Mouse (Mus musculus) G1E (cell line): ENCODE measurements around the gene Spock3. TPM values are rescaled to one million over a fixed set of nuclear protein-coding genes. Genes with fewer than 3 reads are reported as not detected.

Experiments used
- ATAC-seq: 2 replicates; pipeline ENCODE4 v1.8.0; 2016; ENCODE audit warnings: mild to moderate bottlenecking; ENCODE audit not compliant: insufficient number of reproducible peaks, poor library complexity, low FRiP score, severe bottlenecking; ENCODE audit errors: extremely low read depth
- DNase-seq: peaks from one replicate; pipeline ENCODE4 v3.0.0; 2012; ENCODE audit warnings: low spot score
- H3K27me3 ChIP-seq: 2 replicates; pipeline ENCODE4 v1.6.1; 2012; ENCODE audit warnings: mild to moderate bottlenecking, low read length, inconsistent platforms; ENCODE audit not compliant: insufficient read depth
- H3K36me3 ChIP-seq: replicated peaks from 2 replicates; pipeline ENCODE3; 2012; ENCODE audit warnings: mild to moderate bottlenecking, inconsistent platforms
- H3K4me1 ChIP-seq: 2 replicates; pipeline ENCODE4 v1.6.1; 2012; ENCODE audit warnings: low read depth, low read length, inconsistent platforms, mixed read lengths; ENCODE audit not compliant: insufficient read depth
- H3K4me3 ChIP-seq: 2 replicates; pipeline ENCODE4 v1.5.1; 2012; ENCODE audit warnings: low read depth, mild to moderate bottlenecking, inconsistent platforms, low read length, moderate library complexity, mixed read lengths
- H3K9me3 ChIP-seq: replicated peaks from 2 replicates; pipeline ENCODE4 v1.6.1; 2012; ENCODE audit warnings: inconsistent platforms
- CTCF ChIP-seq: IDR thresholded peaks from 2 replicates; pipeline ENCODE4 v1.5.1; 2012; ENCODE audit warnings: low read depth, low read length, inconsistent platforms, mixed read lengths
- GATA1 ChIP-seq: IDR thresholded peaks from 2 replicates; pipeline ENCODE4 v1.6.1; 2012; ENCODE audit warnings: borderline replicate concordance, low read length, inconsistent platforms, mixed read lengths
- GATA2 ChIP-seq: IDR thresholded peaks from 2 replicates; pipeline ENCODE4 v1.6.1; 2012; ENCODE audit warnings: low read depth, low read length, inconsistent platforms, borderline replicate concordance
- POLR2AphosphoS5 ChIP-seq: IDR thresholded peaks from 2 replicates; pipeline ENCODE4 v1.6.1; 2012; ENCODE audit warnings: low read depth, low read length, inconsistent platforms; ENCODE audit not compliant: insufficient replicate concordance
- TAL1 ChIP-seq: conservative IDR thresholded peaks from 2 replicates; pipeline ENCODE4 v1.6.1; 2012; ENCODE audit warnings: low read depth, low read length, inconsistent platforms, mixed read lengths
- polyA plus RNA-seq: library from polyadenylated mRNA; stranded (reverse); fragments of >175 nt; gene quantifications from 2 replicates; pipeline ENCODE4 v1.2.3, GENCODE M21; 2012
- total RNA-seq, 2 experiments: library from RNA; stranded (forward) in 1 of 2; stranded (reverse) in 1 of 2; fragments of 200-1000 nt in 1 of 2; fragments of >200 nt in 1 of 2; fragmentation: Nextera tagmentation in 1 of 2; gene quantifications; 2 replicates each; pipeline ENCODE4 v1.2.3; 2014 to 2017

The Spock3 gene
- total and polyA plus RNA-seq, 3 experiments: 0.05 TPM; not detected in 2

DNA sequence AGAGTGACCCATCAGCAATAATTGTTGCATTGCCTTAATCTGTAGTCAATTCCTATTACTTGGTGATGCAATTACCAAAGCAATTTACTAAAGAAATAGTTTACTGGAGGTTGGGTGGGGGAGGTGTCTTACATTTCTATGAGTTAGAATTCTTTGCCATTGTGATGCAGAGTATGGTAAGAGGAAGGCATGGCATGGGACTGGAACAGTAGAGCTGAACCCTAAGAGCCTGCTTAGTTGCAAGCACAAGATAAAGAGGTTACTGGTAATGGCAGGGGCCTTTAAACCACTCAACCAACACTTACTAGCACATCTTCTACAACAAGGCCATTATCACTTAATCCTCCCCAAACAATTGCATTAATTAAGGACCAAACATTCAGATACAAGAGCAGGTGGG lies 219.1 kb downstream of the Spock3 start:
- no peaks in the 10 kb centered on the region for H3K36me3 ChIP-seq
- no peaks in the 10 kb centered on the region for H3K27me3 ChIP-seq
- DNase-seq: no peak
- TF ChIP-seq POLR2AphosphoS5 (no peak), CTCF (no peak), TAL1 (no peak), GATA1 (no peak), GATA2 (no peak)
- no peaks in the 10 kb centered on the region for H3K9me3 ChIP-seq
- H3K4me3 ChIP-seq: no peak overlapping the region
- ATAC-seq: no peak
- no peaks in the 10 kb centered on the region for H3K4me1 ChIP-seq

DNA sequence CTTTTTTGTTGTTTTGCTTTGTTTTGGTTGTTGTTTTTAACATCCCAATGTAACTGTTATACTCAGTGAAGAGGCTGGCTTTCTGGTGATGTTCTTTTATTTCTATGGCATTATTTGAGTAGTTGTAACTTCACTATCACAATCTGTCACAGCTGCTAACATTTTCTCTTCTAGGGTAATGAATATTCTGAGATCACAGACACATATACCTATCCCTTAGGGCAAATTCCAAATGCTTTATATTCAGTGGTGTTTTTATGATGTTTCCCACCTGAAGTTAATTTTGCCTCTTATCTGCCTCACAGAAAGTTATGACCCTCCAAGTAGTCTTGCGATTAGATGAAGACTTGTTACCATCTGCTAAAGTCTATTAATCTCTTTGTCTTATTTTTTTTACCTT lies 230.5 kb downstream of the Spock3 start:
- Histone ChIP-seq H3K36me3 (no peaks in the 10 kb centered on the region), H3K27me3 (no peaks in the 10 kb centered on the region), H3K4me3 (no peak overlapping the region), H3K4me1 (no peaks in the 10 kb centered on the region), H3K9me3 (no peaks in the 10 kb centered on the region)
- TF ChIP-seq TAL1 (no peak), POLR2AphosphoS5 (no peak), CTCF (no peak), GATA2 (no peak)
- no peak for ATAC-seq
- DNase-seq: no peak

DNA sequence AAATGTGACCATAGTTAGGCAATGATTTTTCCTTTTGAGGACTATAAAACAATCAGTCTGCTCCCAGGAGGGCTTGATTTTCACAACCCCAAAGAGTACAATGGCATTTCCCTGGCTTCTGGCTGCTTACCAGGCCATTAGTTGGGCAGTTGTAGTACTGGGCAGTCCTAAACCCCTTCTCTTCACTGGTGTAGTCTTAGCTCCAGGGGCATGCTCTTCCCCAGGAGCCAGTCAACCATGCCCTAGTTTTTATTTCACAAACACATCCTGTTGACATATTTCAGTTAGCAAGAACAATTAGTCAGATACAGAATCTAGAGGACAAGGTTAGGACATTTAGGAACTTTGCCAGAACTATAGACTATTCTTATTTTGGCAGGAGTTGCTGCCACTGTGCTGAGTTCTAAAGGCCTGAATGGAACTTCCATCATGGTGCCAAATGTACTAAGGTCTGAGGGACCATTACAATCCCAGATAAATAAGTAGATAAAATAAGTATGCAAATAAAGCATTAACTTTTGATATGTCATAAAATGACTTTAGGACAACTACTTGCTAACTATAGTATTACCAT lies 308.1 kb downstream of the Spock3 start:
- H3K4me3 ChIP-seq: no peak overlapping the region
- TF ChIP-seq POLR2AphosphoS5: no peak
- TF ChIP-seq CTCF: no peak
- TF ChIP-seq GATA2: no peak
- no peak for TF ChIP-seq GATA1
- TF ChIP-seq TAL1: no peak
- no peaks in the 10 kb centered on the region for H3K36me3 ChIP-seq
- 0 out of 2 replicates have a peak, but pooled peaks cover 2% of the 10 kb centered on the region for H3K9me3 ChIP-seq
- ATAC-seq (no peak), DNase-seq (no peak)
- H3K27me3 ChIP-seq: no peaks in the 10 kb centered on the region
- H3K4me1 ChIP-seq: no peaks in the 10 kb centered on the region

DNA sequence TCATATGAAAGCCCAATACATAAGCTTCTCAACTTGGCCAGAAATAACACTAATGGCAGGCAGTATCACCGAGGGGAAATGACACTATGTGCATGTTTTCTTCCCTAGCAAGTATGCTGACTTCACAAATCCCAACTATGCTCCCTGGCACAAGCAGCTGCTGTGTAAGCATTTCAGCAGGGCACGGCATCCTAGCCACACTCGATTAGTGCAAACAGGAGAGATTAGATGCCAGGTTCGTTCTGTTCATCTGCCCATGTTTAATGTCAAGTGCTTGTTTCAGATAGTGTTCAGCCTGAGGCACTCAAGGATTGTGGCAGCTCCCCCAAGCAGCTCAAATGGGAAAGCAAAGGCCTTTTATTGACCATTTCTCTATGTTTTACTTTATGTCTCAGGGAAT lies 311.7 kb downstream of the Spock3 start:
- ATAC-seq (no peak), DNase-seq (no peak)
- no peak for TF ChIP-seq TAL1
- TF ChIP-seq POLR2AphosphoS5: no peak
- no peak for TF ChIP-seq GATA2
- no peak for TF ChIP-seq CTCF
- TF ChIP-seq GATA1: no peak
- H3K4me1 ChIP-seq: no peaks in the 10 kb centered on the region
- H3K4me3 ChIP-seq: no peak overlapping the region
- H3K36me3 ChIP-seq: no peaks in the 10 kb centered on the region
- no peaks in the 10 kb centered on the region for H3K27me3 ChIP-seq
- 0 out of 2 replicates have a peak, but pooled peaks cover 5% of the 10 kb centered on the region for H3K9me3 ChIP-seq

DNA sequence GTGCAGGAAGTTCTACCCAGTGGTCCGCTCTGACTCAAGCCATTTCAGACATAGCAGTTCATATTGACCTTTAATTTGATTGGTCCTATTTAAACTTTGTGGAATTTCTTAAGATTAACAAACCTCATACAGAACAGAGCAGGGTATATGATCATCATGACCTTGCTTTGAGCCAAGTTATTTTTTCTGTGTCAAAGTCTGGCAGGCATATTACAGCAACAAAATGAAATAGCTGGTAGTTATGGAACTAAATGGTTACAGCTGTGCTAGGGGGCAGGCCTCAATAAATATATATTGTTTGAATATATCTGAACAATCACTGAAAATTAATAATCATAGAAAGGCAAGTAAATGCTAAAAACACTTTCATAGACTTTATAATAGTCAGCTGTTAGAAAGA lies 384.6 kb downstream of the Spock3 start:
- TF ChIP-seq TAL1: no peak
- no peak for TF ChIP-seq GATA1
- TF ChIP-seq CTCF: no peak
- TF ChIP-seq POLR2AphosphoS5: no peak
- TF ChIP-seq GATA2: no peak
- Histone ChIP-seq H3K27me3 (no peaks in the 10 kb centered on the region), H3K36me3 (no peaks in the 10 kb centered on the region), H3K4me1 (no peaks in the 10 kb centered on the region), H3K9me3 (no peaks in the 10 kb centered on the region), H3K4me3 (no peak overlapping the region)
- DNase-seq (no peak), ATAC-seq (no peak)

DNA sequence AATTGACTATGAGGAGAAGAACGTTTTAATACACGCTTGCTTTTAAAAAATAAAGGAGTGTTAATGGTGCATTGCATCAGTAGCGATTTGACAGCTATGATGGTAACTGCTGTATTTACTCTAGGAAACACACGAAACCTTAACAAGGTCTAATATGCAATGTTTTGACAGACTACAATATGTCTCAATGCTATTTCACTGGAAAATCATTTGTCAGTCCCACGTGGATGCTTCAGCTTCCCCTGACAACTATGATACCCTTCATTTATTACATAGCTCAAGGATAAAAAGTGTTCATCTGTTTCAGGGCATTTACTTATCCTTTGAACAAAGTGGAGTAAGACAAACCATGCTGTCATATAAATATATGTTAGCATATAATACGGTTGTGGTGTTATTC lies 417.8 kb downstream of the Spock3 start:
- no peaks in the 10 kb centered on the region for H3K4me1 ChIP-seq
- DNase-seq (no peak), ATAC-seq (no peak)
- no peaks in the 10 kb centered on the region for H3K9me3 ChIP-seq
- H3K36me3 ChIP-seq: no peaks in the 10 kb centered on the region
- H3K4me3 ChIP-seq: no peak overlapping the region
- no peaks in the 10 kb centered on the region for H3K27me3 ChIP-seq
- no peak for TF ChIP-seq CTCF
- TF ChIP-seq POLR2AphosphoS5: no peak
- no peak for TF ChIP-seq GATA2
- TF ChIP-seq TAL1: no peak
- no peak for TF ChIP-seq GATA1

DNA sequence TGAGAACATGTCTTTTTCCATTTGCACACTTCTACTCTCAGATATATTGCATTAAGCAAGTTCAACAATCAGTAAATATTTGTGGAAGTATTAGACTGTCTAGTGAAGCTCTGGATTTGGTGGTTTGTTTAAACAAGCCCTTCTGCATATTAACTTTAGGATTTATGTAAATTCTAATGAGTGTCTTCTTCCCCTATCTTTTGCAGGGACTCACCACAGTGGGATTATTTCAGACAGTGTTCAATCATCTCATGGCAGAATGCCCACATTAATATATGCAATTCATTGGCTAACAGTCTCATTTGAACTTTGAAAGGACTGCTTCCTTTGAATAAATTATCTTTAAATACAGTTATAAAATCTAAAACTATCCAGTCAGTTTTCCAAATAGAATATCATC lies 446.9 kb downstream of the Spock3 start:
- H3K27me3 ChIP-seq: no peaks in the 10 kb centered on the region
- ATAC-seq: no peak

More for the DNA sequence above, 446.9 kb downstream of the Spock3 start:
- no peak for TF ChIP-seq GATA1
- no peak for TF ChIP-seq TAL1
- no peak for TF ChIP-seq GATA2
- no peak for DNase-seq
- Histone ChIP-seq H3K36me3 (no peaks in the 10 kb centered on the region), H3K9me3 (no peaks in the 10 kb centered on the region), H3K4me3 (no peak overlapping the region), H3K4me1 (no peaks in the 10 kb centered on the region)
